Mouse (Mus musculus) kidney, adult 2 months (tissue): ENCODE measurements around the gene Cd160.

ENCODE experiments used
- CTCF ChIP-seq: fragments of 200-500 bp; conservative IDR thresholded peaks from 2 replicates; pipeline ENCODE4 v1.5.1; 2011; ENCODE audit warnings: low read depth, mild to moderate bottlenecking, control low read depth, low read length, moderate library complexity, mixed read lengths; ENCODE audit not compliant: insufficient read depth, insufficient read length
- POLR2A ChIP-seq: fragments of 200-500 bp; IDR thresholded peaks from one replicate; pipeline ENCODE4 v1.6.1; 2011; ENCODE audit warnings: low read depth, low read length, control low read depth

- TF ChIP-seq POLR2A = no peak
- TF ChIP-seq CTCF = no peak
Measured at GRCm38 (mm10) chr3:96808136-96808535, 21.0 kb downstream of the Cd160 start.
